ENCODE assay signal across 16 mouse cellular contexts in genomic region chr1:90673751-90674150, GRCm38 (mm10).
DNase-seq lines count a peak whose midpoint lies in the region.
"Had no signal": no experiment of that assay in that cellular context is flagged by ENCODE, and none has a peak within 500 bp of the region (broad histone marks: within the 10 kb centered on the region; RNA-seq: fewer than 3 reads in every experiment).

No protein-coding gene starts in this region.

- DNase-seq in heart, adult 11 months: peak; percentile 75
- DNase-seq in heart, postnatal 10 days: no peak
- DNase-seq in thymus, postnatal 0 days (ENCODE audit: low spot score): peak; percentile 83
- DNase-seq in thymus, postnatal 25 days: peak; percentile 69
- no peak for DNase-seq in adrenal gland, postnatal 36 days
- no peak for DNase-seq in ovary, postnatal 36 days (ENCODE audit: low spot score)
- no peak for DNase-seq in layer of hippocampus, adult 9-10 months (ENCODE audit: low spot score)
- DNase-seq: adrenal gland, adult 2 months; adrenal gland, postnatal 14 days; B cell, adult 2 months; cerebellum, adult 11-12 months; cerebellum, adult 9-10 months; cerebellum, postnatal 14 days; gastrocnemius, postnatal 10 days; gastrocnemius, postnatal 36 days; heart, postnatal 36 days had no signal

- intact Hi-C loops in heart, postnatal 10 days (cut with DNase I): no loop called here

Comparison
In these comparisons a context has a peak if more than half of its experiments do, and no peak if none do; other contexts are left out.
1. DNase-seq: peak in heart, adult 11 months (single experiment), thymus, postnatal 0 days (single experiment) and thymus, postnatal 25 days (single experiment); none in heart, postnatal 10 days (0 of 2), adrenal gland, postnatal 36 days (0 of 2), ovary, postnatal 36 days (single experiment) and layer of hippocampus, adult 9-10 months (single experiment).